Mouse (Mus musculus): ENCODE results near the gene Gm44973. TPM values are rescaled to one million over a fixed set of nuclear protein-coding genes. Genes with fewer than 3 reads are reported as not detected.
"Not testable (repeated sequence)": the region's sequence is repeated elsewhere in the genome, so short reads cannot be mapped to it uniquely, and the experiment has no call there.

The Gm44973 gene
- polyA plus RNA-seq, 1 experiment from 2014 or later: 2.0 TPM

DNA sequence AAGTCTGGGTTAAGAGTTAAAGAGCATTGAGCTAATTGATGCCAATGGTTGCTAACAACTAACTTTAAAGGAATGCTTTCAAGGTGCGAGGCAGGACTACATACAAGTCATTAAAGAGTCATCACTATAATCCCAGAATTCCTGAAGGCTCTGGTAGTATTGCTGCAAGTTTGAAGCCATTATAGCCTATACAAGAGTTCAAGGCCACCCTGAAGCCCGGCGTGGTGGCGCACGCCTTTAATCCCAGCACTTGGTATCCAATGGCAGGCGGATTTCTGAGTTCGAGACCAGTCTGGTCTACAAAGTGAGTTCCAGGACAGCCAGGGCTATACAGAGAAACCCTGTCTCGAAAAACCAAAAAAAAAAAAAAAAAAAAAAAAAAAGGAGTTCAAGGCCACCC is 4.3 kb downstream of the Gm44973 start:
- H3K36me3 ChIP-seq: peaks cover 30% of the 10 kb centered on the region
- peak overlapping the region; percentile 90 for H3K4me3 ChIP-seq (replicated peaks)
- H3K27me3 ChIP-seq (replicated peaks); H3K9me3 ChIP-seq; ATAC-seq (ENCODE audit: insufficient read depth, low FRiP score, low read depth): not testable (repeated sequence)
- peak overlapping the region; percentile 97 for H3K27ac ChIP-seq
- H3K9ac ChIP-seq: 0 out of 2 replicates have a peak overlapping the region, but pooled peaks have one; percentile 94
- peaks cover 16% of the 10 kb centered on the region; the same call in 1 of the 2 replicates for H3K4me1 ChIP-seq
- peak overlapping the region; percentile 79 for H3K4me2 ChIP-seq
- WGBS: 26% methylated on average over 8 of the region's 8 CpGs

DNA sequence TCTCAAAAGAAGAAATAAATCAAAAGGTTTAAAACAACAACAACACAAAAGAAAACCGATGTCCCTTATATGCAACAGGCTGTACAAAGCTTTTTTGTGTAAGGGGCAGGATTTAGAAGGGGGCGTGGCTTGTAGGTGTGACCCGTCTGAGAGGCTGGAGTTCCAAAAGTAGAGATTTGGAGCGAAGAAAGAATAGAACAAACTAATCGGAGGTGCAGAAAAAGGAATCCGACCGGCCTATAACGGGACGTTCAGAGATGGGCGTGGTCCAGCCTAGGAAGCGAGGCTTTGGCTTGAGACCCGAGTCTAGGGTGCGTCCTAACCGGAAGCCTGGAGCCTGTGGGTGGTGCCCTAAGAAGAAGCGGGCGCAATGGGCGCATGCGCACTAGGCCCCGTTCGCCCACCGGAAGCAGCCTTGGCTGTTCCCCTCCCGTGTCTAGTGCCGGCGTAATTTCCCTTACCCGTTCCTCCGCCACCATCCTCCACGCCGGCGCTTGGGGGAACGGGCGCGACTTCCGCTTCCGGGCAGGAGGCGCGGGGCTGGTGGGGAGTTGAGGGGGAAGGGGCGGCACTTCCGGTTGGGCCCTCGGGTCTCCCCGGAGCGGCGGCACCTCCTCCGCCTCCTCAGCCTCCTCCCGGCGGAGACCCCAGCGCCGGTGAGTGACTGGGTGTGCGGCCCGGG is 4.8 kb downstream of the Gm44973 start, which contains the start of the genes Zfp865 and Ccdc106:
TSS of gene Zfp865 (plus strand) at position 377 of the 682 bp plus-strand sequence.
TSS of gene Ccdc106 (plus strand) at position 554 of the 682 bp plus-strand sequence.
- WGBS: under 1% methylated on average over 48 of the region's 49 CpGs
- peaks cover 16% of the 10 kb centered on the region; the same call in 1 of the 2 replicates for H3K4me1 ChIP-seq
- peak within 1 kb of the TSS; percentile 97 for H3K27ac ChIP-seq
- H3K4me2 ChIP-seq: peak within 1 kb of the TSS; percentile 79
- peak; percentile 91 for ATAC-seq (ENCODE audit: insufficient read depth, low FRiP score, low read depth)
- H3K27me3 ChIP-seq (replicated peaks): no peaks in the 10 kb centered on the region
- H3K36me3 ChIP-seq: peaks cover 34% of the 10 kb centered on the region
- H3K4me3 ChIP-seq (replicated peaks): peak within 1 kb of the TSS; percentile 90
- H3K9me3 ChIP-seq: no peaks in the 10 kb centered on the region
- H3K9ac ChIP-seq: peak within 1 kb of the TSS; percentile 94

- Histone ChIP-seq H3K4me3 (replicated peaks) (peak overlapping the region; percentile 90), H3K27ac (peak overlapping the region; percentile 97), H3K27me3 (replicated peaks) (no peaks in the 10 kb centered on the region), H3K9ac (peak overlapping the region; percentile 94), H3K4me1 (peaks cover 16% of the 10 kb centered on the region; the same call in 1 of the 2 replicates), H3K36me3 (peaks cover 34% of the 10 kb centered on the region), H3K4me2 (peak overlapping the region; percentile 79), H3K9me3 (no peaks in the 10 kb centered on the region)
- ATAC-seq (ENCODE audit: insufficient read depth, low FRiP score, low read depth): peak; percentile 0
- 0% methylated on average over 15 of the region's 15 CpGs for WGBS
Observed at GRCm38 (mm10) chr7:5020685-5021084, 5.4 kb downstream of the Gm44973 start.

GRCm38 (mm10) chr7:5021197-5021596 is 5.9 kb downstream of the Gm44973 start:
- Histone ChIP-seq H3K4me1 (peaks cover 13% of the 10 kb centered on the region; the same call in 1 of the 2 replicates), H3K27me3 (replicated peaks) (no peaks in the 10 kb centered on the region), H3K9me3 (no peaks in the 10 kb centered on the region), H3K4me3 (replicated peaks) (peak overlapping the region; percentile 90), H3K4me2 (peak overlapping the region; percentile 79), H3K36me3 (peaks cover 36% of the 10 kb centered on the region), H3K9ac (peak overlapping the region; percentile 94), H3K27ac (peak overlapping the region; percentile 97)
- ATAC-seq (ENCODE audit: insufficient read depth, low FRiP score, low read depth): no peak
- 48% methylated on average over 5 of the region's 5 CpGs for WGBS

GRCm38 (mm10) chr7:5029543-5029942 is 14.2 kb downstream of the Gm44973 start:
- ATAC-seq (ENCODE audit: insufficient read depth, low FRiP score, low read depth): no peak
- Histone ChIP-seq H3K9ac (no peak overlapping the region), H3K4me3 (replicated peaks) (no peak overlapping the region), H3K4me1 (no peaks in the 10 kb centered on the region), H3K36me3 (peaks cover 79% of the 10 kb centered on the region), H3K27me3 (replicated peaks) (no peaks in the 10 kb centered on the region), H3K9me3 (peaks cover 20% of the 10 kb centered on the region), H3K4me2 (no peak overlapping the region), H3K27ac (no peak overlapping the region)
- 94% methylated on average over 22 of the region's 22 CpGs for WGBS

- 92% methylated on average over 21 of the region's 21 CpGs for WGBS
- H3K27me3 ChIP-seq (replicated peaks): no peaks in the 10 kb centered on the region
Observed at GRCm38 (mm10) chr7:5029946-5030345, 14.7 kb downstream of the Gm44973 start.

GRCm38 (mm10) chr7:5030554-5031275 is 15.4 kb downstream of the Gm44973 start:
- peaks cover 86% of the 10 kb centered on the region for H3K36me3 ChIP-seq
- H3K4me3 ChIP-seq (replicated peaks): no peak overlapping the region
- H3K4me2 ChIP-seq: no peak overlapping the region
- WGBS: 85% methylated on average over 63 of the region's 63 CpGs
- no peak overlapping the region for H3K27ac ChIP-seq
- no peak overlapping the region for H3K9ac ChIP-seq
- no peak for ATAC-seq (ENCODE audit: insufficient read depth, low FRiP score, low read depth)
- no peaks in the 10 kb centered on the region for H3K4me1 ChIP-seq
- peaks cover 20% of the 10 kb centered on the region for H3K9me3 ChIP-seq
- H3K27me3 ChIP-seq (replicated peaks): no peaks in the 10 kb centered on the region

More at GRCm38 (mm10) chr7:5029946-5030345, 14.7 kb downstream of the Gm44973 start:
- ATAC-seq (ENCODE audit: insufficient read depth, low FRiP score, low read depth): no peak
- Histone ChIP-seq H3K9me3 (peaks cover 20% of the 10 kb centered on the region), H3K4me3 (replicated peaks) (no peak overlapping the region), H3K27ac (no peak overlapping the region), H3K4me1 (no peaks in the 10 kb centered on the region), H3K4me2 (no peak overlapping the region), H3K36me3 (peaks cover 79% of the 10 kb centered on the region), H3K9ac (no peak overlapping the region)

GRCm38 (mm10) chr7:5031496-5031895 is 16.2 kb downstream of the Gm44973 start:
- 81% methylated on average over 46 of the region's 46 CpGs for WGBS
- Histone ChIP-seq H3K27ac (no peak overlapping the region), H3K4me2 (no peak overlapping the region), H3K9me3 (peaks cover 20% of the 10 kb centered on the region), H3K4me3 (replicated peaks) (no peak overlapping the region), H3K27me3 (replicated peaks) (no peaks in the 10 kb centered on the region), H3K4me1 (no peaks in the 10 kb centered on the region), H3K36me3 (peaks cover 86% of the 10 kb centered on the region), H3K9ac (no peak overlapping the region)
- no peak for ATAC-seq (ENCODE audit: insufficient read depth, low FRiP score, low read depth)

- Histone ChIP-seq H3K36me3 (peaks cover 74% of the 10 kb centered on the region), H3K9ac (no peak within 1 kb of the TSS), H3K4me3 (replicated peaks) (no peak within 1 kb of the TSS), H3K27ac (no peak within 1 kb of the TSS), H3K4me1 (no peaks in the 10 kb centered on the region), H3K9me3 (peaks cover 20% of the 10 kb centered on the region), H3K4me2 (no peak within 1 kb of the TSS), H3K27me3 (replicated peaks) (no peaks in the 10 kb centered on the region)
- no peak for ATAC-seq (ENCODE audit: insufficient read depth, low FRiP score, low read depth)
- 90% methylated on average over 3 of the region's 3 CpGs for WGBS
Observed at GRCm38 (mm10) chr7:5033818-5034217, 18.5 kb downstream of the Gm44973 start, which contains the start of gene 4632433K11Rik. TSS of gene 4632433K11Rik (plus strand) at chr7:5034118.

- Histone ChIP-seq H3K9ac (no peak overlapping the region), H3K4me2 (no peak overlapping the region), H3K4me3 (replicated peaks) (no peak overlapping the region), H3K27ac (no peak overlapping the region), H3K9me3 (peaks cover 7% of the 10 kb centered on the region), H3K27me3 (replicated peaks) (no peaks in the 10 kb centered on the region), H3K4me1 (no peaks in the 10 kb centered on the region), H3K36me3 (peaks cover 56% of the 10 kb centered on the region)
- no peak for ATAC-seq (ENCODE audit: insufficient read depth, low FRiP score, low read depth)
- 96% methylated on average over 17 of the region's 17 CpGs for WGBS
Observed at GRCm38 (mm10) chr7:5035628-5036027, 20.3 kb downstream of the Gm44973 start.

DNA sequence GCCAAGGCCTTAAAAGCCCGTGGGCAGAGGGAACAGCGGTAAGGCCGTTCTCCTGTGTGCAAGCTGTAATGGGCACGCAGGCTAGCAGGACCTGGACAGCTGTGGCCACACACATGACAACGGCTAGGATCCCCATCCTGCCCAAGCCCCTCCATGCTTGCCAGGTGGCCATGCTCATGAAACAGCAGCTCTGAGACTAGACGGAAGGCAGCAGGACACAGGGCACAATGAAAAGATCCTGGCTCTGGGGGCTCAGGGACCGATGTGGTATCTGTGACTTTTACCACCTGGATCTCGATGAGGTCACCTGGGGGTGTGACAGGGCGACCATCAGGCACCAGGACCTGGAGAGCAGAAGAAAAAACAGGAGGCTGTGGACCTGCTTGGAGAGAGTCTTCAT is 20.8 kb downstream of the Gm44973 start:
- Histone ChIP-seq H3K27ac (no peak overlapping the region), H3K4me2 (no peak overlapping the region), H3K9me3 (peaks cover 5% of the 10 kb centered on the region; the same call in 1 of the 2 replicates), H3K4me1 (no peaks in the 10 kb centered on the region), H3K4me3 (replicated peaks) (no peak overlapping the region), H3K9ac (no peak overlapping the region), H3K27me3 (replicated peaks) (no peaks in the 10 kb centered on the region), H3K36me3 (peaks cover 51% of the 10 kb centered on the region)
- ATAC-seq (ENCODE audit: insufficient read depth, low FRiP score, low read depth): no peak
- 93% methylated on average over 9 of the region's 9 CpGs for WGBS

DNA sequence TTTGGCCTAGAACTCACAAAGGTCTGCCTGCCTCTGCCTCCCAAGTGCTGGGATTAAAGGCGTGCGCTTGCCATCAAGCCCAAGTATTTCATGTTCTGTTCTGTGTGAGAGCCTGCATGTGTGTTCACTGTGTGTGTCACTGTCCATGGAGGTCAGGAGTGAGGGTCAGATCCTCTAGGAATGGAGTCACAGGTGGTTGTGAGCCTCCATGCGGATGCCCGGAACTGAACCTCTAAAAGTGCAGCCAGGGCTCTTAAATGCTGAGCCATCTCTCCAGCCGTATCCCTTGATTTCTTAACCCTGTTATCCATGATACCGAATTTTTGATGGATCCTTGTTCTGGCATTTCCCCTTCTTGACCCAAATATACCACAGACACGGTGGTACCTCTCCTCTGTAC is 21.7 kb downstream of the Gm44973 start:
- Histone ChIP-seq H3K27ac (no peak overlapping the region), H3K9ac (no peak overlapping the region), H3K27me3 (replicated peaks) (no peaks in the 10 kb centered on the region), H3K4me1 (no peaks in the 10 kb centered on the region), H3K36me3 (peaks cover 42% of the 10 kb centered on the region), H3K9me3 (peaks cover 2% of the 10 kb centered on the region; the same call in 1 of the 2 replicates), H3K4me2 (no peak overlapping the region), H3K4me3 (replicated peaks) (no peak overlapping the region)
- no peak for ATAC-seq (ENCODE audit: insufficient read depth, low FRiP score, low read depth)
- WGBS: 91% methylated on average over 7 of the region's 7 CpGs

All from stomach, embryonic 15.5 days (tissue).